Mouse (Mus musculus) cerebellum, adult 2 months (tissue): ENCODE results near the gene Loxl4.

ENCODE experiments used
- CTCF ChIP-seq: fragments of 200-500 bp; IDR thresholded peaks from 2 replicates; pipeline ENCODE4 v1.5.1; 2011; ENCODE audit warnings: low read depth, mild to moderate bottlenecking, control low read depth, low read length, moderate library complexity, borderline replicate concordance; ENCODE audit not compliant: insufficient read depth
- POLR2A ChIP-seq: fragments of 200-500 bp; IDR thresholded peaks from 2 replicates; pipeline ENCODE4 v1.6.1; 2011; ENCODE audit warnings: low read length, control low read depth, borderline replicate concordance; ENCODE audit not compliant: insufficient read depth

- no peak for TF ChIP-seq POLR2A
- TF ChIP-seq CTCF: no peak
These were observed 39.8 kb upstream of the Loxl4 start for GRCm38 (mm10) chr19:42652425-42652824.
